Mouse (Mus musculus): ENCODE measurements around the gene Fhit.

Fhit gene

DNA sequence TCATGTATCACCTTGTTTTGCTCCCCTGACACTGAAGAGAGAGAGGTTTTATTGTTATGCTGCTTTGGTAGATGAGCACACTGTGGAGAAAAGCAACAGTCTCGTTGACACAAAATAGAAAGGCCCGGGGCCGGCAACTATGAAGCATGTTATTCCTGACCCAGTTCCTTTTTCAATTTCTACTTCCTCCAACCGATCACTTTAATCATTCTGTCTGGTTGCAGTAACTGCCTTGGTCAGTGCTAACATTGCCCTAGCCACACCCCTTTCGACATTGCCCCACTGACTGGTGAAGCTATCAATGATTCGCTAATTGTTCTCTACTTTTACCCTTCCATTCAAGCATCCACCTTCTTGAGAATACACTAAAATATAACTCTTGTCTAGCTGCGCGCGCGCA is 1028.0 kb downstream of the Fhit start:
- in situ Hi-C loops (cut with MboI), result no loop called here

DNA sequence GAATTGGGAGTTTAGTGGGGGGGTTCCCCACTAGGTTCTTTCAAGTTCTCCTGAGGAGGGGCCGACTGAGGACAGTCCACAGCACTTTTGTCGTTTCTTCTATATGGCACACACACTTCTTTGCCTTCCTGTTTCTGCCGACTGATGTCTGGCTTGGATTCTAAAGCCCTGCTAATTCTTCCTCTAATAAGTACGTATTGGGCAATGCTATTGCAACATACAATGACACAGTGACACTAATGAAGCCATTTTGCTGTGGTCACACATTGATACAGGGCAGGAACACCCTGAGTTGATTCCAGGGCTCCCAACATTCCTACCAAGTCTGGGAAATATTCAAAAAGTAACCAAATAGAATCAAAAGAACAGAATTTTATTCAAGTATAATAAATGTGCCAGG is 1032.2 kb downstream of the Fhit start:
- in situ Hi-C loops (cut with MboI), result no loop called here

DNA sequence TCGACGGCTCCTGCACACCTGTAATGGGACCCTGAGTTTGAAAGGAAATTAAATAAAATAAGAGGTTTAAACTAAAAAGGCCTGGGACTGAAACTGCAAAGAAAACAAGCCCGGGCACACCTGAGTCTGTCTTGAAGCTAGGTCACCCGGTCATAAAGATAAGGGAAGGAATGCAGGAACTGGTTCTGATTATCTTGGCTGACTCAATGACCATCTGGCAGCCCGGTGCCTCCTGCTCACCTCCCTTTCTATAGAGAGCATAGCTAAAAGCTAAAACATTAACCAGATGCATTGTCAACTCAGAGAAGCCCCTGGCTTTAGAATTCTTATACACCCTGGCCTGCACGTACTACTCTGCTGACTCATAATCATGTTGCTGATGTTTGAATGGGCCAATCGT is 1032.7 kb downstream of the Fhit start:
- in situ Hi-C loops (cut with MboI), result no loop called here

DNA sequence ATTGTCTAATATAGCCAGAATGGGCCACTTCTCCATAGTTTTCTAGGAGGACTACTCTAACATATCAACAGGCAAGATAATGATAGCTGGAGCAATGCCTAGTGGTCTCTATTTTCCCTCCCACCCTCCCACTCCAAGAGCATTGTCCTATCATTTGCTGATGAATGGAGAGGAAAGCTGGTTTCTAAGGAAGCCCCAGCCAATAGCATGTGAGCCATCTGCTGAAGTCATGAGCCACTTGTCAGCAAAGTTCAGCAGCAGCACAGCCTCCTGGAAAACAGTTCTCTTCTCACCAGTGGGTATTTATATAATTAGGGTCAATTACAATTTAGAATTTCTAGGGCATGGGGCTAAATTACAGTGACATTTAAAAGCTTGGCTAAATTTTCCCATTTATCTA is 1035.3 kb downstream of the Fhit start:
- in situ Hi-C loops (cut with MboI), result no loop called here

DNA sequence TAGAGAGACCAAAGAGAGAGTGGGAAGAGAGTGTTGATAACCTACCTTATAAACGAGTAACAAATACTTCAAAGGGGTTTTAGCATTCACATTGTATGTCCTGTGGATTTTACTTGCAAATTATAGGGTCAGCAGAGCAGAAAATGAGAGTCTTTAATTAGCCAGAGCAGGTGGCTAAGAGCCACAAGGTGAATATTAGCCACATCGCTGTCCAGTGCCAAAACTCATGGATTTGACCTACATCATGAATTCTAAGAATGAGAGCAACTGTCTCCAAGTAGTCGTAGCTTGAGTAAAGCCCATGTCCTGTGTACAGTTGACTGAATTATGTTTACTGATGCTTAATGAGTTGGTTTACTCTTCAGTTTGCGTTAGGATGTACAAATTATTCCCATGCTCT is 1039.7 kb downstream of the Fhit start:
- in situ Hi-C loops (cut with MboI), result no loop called here

DNA sequence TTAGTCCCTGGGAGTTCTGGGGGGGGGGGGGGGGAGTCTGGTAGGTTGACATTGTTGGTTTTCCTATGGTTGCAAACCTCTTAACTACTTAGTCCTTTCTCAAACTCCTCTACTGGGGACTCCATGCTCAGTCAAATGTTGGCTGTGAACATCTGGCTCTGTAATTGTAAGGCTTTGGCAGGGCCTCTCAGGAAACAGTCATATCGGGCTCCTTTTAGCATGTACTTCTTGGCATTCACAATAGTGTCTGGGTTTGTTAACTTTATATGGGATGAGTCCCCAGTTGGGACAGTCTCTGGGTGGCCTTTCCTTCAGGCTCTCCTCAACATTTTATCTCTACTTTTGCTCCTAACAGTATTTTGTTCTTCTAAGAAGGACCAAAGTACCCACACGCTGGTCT is 1065.6 kb downstream of the Fhit start:
- in situ Hi-C loops (cut with MboI), result no loop called here

DNA sequence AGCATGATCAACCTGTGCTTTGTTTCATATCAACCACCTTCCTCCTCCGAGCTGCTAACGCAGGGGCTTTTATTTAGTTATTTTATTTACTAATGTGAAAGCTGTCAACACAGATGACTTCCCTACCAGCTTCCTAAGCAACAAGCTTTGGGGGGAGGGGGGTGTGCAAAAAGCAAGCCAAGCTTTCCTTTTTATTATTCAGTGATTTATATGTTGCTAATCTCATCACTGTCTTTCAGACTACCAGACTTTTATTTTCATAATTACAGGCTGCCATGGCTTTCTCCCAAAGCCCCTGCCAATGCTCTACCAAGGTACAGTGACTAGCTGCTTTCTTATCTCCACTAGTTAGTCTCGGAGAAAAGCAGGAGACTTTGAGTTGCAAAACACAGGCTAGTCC is 1082.8 kb downstream of the Fhit start:
- in situ Hi-C loops (cut with MboI), result no loop called here

DNA sequence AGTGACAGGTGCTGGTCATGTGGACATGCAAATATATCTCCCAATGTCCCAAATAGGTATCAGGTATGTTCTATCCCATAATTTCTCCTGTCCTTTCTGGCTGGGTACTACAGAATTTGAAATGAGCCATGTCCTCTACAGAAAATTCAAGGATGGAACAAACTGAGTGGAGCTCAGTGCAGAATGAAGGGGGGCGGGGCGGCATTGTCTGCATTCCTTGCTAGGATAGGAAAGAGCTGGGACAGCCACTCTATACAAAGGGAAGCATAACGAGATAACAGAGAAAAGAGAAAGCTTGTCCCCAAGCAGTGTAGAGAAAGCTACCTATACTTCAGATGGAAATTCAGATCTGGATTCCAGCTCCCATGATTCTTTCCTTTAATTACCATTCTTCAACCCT is 1111.9 kb downstream of the Fhit start:
- in situ Hi-C loops (cut with MboI), result no loop called here

DNA sequence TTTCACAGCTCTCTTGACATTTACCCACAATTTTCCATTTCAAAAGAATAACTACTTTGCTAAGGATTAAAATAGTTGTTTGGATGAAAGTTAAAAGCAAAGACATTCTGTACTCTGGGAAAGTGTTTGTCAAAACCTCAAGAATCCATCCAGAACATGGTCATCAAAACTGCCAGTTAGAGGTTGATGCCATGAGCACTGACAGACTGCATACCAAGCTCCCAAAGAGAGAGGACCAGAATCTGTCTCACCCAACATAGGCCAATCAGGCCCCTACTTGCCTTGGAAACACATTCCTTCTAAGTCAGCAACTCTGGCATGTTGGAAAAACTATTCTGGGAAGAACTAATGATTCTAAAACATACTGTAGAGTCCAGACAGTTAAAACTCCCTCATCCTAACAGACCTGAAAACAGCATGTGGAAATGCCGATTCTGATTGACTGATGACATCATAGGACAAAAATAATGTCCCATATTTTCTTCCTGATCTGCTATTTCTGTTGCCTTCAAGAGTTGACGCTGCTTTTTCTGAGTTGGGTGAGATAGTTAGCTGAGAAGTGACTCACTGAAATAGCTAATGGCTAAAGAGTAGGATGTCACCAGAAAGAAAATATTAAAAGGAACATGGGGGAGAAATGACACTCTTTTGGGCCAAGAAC is 1114.6 kb downstream of the Fhit start:
- in situ Hi-C loops (cut with MboI), result no loop called here

DNA sequence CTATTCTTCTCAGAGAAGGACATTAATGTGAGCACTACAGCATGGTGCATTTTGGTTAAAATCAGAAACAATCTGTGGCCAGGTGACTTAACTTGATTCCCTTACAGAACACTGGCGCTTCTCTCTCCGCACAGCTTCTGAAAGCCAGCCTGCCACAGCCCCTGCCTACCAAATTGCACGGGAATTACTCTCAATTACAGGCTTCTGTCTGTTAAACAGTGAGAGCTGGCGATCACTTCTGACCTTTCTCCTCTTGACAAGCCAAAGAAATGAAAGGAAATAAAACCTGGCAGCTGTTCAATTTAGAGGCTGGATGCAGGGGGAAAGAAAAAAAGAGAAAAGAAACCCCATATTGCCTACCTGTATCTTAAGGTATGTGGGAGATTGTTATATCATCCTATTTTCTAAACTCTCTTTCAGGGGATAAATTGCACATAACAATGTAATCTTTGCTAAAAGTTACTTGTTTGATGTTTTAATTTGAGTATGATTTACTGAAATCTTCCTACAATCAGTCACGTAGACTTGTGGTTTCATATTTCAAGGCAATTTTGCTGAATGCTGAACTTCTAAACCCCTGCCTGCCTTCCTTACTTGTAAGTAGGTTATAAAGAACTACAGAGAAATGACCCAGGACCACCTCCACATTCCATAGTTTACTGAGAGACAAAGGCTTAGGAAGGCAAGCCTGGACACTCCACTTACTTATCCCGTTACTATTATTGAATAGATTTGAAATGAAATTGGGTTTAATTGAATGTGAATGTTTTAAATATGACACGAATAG is 1115.3 kb downstream of the Fhit start:
- in situ Hi-C loops (cut with MboI), result no loop called here

DNA sequence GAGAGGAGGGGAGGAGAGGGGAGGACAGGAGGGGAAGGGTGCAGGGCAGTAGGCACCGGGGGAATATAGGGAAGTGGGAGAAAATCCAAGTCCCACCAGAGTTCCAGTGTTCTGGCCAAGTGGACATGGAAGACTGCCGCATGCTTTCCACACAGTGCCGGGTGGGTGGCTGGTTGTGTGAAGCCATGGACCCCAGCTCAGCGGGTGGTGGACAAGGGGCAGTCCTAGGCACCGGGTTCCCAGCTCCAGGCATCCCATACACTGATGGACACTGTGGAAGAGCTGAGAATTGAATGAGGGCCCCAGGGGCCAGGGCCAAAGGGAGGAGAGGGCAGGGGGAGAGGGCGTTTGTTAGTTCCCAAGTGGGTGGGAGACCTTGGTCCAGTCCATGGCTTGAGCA is 1123.8 kb downstream of the Fhit start:
- in situ Hi-C loops (cut with MboI), result no loop called here

DNA sequence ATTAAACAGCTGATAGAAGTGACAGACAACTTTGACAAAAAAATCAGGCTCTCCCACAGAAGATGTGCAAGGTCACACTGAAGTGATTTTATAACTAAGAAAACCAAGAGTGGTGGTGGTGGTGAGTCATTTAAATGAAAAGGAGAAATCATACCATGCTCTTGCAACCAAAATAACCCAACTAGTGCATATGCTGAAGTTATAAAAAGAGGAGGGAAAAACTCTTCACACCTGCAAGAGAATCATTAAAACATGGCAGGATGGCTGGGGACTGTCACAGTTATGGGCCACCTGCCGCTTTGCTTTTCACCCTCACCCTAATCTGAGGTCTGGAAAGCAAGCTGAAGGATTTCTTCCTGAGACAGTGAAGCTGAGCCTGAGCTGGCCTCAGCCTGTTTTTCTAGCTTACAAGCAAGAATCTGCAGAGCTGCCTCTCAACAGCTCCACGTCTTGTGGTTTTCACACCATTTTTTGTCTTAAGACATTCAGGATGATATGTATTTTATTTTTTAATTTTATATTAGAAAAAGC is 1125.1 kb downstream of the Fhit start:
- in situ Hi-C loops (cut with MboI), result no loop called here

DNA sequence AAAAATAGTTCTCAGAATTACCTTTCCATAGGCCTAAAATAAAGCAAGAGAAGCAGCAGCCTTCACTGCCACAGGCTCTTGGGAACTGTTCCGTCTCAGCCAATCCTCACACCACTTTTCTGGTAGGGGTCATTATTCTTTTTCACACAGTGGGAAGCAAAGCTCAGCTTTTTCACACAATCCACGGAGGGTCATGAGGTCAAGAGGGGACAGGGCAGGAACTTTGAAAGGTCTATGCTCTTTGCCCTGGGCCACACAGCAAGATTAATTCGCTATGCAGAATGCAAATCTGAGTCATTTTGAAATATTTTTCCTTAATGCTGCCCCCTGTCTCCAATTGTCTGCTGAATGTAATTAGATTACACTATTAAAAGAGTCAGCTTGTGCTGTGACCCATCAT is 1126.2 kb downstream of the Fhit start:
- in situ Hi-C loops (cut with MboI), result no loop called here

DNA sequence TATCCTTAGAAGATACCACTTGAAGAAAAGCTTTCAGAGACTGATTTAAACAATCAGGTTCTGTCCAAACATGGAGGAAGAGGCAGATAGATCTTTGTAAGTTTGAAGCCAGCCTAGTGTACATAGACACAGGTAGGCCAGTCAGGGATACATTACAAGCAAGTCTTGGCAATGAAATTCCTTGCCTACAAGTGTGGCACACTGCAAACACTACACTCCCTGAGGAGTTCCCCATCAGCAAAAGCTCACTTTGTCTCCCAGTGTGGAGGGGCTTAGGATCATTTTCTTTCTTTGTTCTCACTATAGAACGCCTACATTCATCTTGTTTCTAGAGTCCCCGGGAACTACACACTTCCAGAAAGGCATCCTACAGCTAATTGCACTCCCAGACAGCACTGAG is 1126.6 kb downstream of the Fhit start:
- in situ Hi-C loops (cut with MboI), result no loop called here

DNA sequence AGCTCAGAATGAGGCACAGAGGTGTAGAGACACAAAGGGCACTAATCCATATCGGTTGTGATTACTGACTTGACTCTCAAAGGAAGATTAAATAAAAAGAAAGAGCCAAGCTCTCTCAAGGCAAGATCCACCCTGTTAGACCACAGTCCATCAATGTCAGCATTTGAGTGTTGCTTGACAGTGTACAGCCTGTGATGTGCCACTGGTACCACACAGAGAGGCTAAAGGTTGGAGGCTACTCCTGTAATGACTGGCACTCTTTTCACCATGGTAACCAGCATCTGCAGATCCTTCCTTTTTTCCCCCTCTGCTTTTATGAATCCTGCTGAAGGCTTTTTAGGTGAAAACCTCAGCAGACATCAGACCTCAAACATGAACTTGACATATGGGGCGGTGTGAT is 1138.5 kb downstream of the Fhit start:
- in situ Hi-C loops (cut with MboI), result no loop called here

DNA sequence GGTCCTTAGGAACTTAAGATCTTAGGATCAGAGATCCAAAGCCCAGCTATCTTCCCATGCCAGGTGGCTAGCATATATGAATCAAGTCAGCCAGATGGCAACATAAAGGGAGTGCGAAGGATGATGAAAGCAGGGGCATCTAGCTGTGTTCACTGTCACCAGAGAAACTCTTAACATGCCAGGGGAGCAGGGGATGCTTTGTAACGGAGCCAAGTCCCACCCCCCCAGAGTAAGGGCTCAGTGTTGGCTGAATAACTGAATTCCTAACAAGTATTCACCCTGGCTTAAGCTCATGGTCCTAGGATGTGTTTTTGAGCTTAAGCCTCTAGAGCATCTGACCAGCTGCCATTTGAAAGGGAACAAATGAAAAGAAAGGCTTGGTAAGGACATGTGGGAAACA is 1139.5 kb downstream of the Fhit start:
- in situ Hi-C loops (cut with MboI), result no loop called here

DNA sequence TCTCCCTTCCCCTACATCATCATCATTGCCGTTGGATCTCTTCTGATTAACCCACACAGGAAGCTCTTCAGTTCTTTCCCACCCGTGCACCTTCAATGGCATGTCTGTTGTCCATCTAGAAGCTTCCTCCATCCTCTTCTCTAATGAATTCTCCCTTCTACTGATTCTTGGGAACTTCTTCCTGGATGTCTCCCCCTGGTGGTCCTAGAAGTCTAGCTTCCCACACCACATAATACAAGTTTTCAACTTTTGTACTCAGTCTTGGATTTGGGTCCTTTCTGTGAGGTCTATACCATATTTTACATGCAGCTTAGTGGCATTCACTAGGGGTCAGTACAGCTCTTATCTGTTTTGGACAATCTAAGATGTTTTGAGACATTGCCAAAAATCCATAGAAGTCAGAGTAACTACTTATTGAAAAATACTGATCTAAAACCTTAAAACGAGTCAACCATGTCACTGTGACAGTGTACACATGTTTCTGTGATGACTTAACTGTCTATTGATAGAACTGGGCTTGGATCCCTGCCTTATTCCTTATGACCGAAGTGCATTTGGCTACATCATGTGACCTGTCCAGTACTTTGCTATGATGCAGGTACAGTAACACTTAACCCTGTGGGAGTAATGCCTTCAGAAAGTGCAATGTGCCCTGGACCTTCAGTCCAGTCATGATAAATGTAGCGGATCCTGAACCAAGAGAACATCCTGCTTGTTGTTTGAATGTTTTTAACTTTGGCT is 1141.3 kb downstream of the Fhit start:
- in situ Hi-C loops (cut with MboI), result no loop called here

DNA sequence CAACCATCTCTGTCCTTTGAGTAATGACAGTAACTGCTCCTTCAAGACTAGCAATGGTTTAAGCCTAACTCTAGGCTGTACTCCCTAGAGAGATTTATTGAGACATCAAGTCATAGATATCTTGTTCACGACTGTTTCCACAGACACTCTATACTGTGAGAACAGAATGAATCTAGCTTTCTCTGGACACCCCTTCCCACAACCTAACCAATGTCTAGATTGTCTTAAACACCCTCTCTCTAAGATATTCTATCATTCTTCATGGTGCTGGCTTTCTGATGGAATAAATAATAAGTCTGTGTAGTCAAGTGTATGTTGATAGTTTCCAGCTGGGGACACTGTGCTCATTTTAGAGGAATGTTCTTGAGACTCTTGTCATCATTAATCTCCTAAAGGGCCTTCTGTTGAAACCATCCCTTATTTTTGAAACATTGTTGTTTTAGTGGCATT is 1148.0 kb downstream of the Fhit start:
- in situ Hi-C loops (cut with MboI), result no loop called here

DNA sequence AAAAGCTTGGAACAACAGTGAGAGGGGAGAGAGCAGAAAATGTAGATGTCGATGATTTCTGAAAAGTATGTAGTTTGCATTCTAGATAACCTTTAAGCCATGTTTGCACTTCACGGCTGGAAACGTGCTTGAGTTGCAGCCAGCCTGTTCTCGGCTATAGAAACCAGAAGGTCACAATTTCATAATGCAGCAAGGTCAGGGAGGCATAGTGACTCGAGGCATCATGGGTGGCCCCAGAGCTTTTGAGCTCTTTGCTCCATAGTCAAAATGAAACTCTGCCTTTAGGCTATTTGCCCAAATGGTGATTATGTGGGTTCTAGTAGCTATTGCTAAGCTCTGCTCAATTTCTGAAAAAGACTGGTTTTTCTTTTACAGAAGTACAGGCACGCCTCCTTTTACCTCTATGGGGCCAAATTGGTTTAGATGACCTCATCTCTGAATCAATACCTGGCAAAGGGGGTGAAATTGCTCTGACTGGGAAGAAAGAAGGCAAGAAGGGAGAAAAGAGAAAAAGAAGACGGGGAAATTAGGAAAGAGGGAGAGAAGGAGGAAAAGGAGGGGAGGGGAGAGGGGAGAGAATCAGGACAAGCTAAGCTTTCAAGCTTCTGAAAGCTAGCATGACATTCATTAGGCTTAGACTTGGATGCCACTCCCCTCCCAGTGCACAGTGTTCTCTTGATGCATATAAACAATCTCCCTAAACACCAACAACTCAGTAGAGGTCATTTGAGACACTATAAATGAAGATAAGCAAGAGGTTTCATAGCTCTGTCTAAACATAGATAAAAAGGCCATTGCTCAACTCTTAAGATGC is 1148.6 kb downstream of the Fhit start:
- in situ Hi-C loops (cut with MboI), result no loop called here

DNA sequence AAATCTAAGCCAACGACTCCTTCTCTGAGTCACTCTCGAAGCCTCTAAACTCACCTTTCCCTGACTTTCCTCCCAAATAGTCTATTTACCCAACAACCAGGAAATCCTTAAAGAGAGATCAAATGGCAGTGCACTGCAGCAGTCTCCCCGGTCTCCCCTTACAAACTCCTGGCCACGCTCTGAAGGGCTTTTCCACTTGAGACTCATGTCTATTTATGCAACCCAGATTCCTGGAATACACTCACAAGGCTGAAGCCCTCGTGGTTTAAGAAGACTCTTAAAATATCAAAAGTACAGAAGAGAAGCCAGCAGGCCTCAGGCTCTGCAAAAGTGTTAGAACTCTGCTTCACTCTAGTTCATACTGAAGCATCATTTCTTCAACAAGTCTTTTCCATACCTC is 1155.6 kb downstream of the Fhit start:
- in situ Hi-C loops (cut with MboI), result no loop called here

DNA sequence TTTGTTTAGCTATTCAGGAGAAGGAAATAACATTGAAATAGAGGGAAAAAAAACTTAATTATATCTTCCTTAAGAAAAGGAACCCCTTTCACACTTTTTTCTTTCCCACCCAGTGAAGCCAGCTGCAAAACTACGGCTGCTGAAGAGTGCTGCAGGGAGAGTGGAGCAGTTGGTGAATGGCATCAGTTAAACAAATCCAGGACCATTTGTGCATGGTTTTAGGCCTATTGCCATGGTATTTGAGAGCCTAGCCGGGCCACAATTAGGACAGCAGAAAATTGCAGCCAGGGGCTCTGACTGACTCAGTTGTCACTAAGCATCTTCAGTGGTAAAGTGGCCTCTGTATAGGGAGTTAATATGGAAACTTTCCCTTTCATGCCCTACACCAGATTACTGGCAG is 1158.0 kb downstream of the Fhit start:
- in situ Hi-C loops (cut with MboI), result no loop called here

DNA sequence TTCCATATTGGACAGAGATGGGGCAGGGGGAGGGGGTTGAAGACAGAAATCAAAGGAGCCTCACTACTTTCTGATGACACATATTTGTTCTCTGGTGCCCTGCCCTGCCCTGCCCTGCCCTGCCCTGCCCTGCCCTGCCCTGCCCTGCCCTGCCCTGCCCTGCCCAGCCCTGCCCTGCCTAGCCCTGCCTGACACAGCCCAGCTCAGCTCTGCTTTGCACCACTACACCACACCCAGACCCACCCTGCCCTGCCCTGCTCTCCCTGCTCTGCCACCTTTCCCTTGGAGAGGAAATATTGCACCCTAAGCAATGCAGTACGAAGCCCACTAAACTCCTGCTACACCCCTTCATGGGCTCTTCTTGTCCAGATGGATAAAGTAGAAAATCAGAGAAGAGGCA is 1171.2 kb downstream of the Fhit start:
- in situ Hi-C loops (cut with MboI), result no loop called here
